Mouse (Mus musculus): ENCODE measurements around the gene Noto. TPM values are rescaled to one million over a fixed set of nuclear protein-coding genes. Genes with fewer than 3 reads are reported as not detected.
A peak's percentile ranks its signal among the peaks of the same experiment; 100 is the strongest.

Noto gene
- not detected in 2 replicates for polyA plus RNA-seq (2016; fragmentation: Nextera tagmentation; extraction: Ambion mirVana)

GRCm38 (mm10) chr6:85423836-85424379 is at the start of gene Noto:
TSS of gene Noto (plus strand) at chr6:85423886.
- Histone ChIP-seq H3K27me3 (peaks cover 21% of the 10 kb centered on the region), H3K4me2 (replicated peaks) (0 out of 2 replicates have a peak within 1 kb of the TSS, but pooled peaks have one; percentile 7), H3K9me3 (no peaks in the 10 kb centered on the region), H3K4me1 (peaks cover 8% of the 10 kb centered on the region; the same call in 1 of the 2 replicates), H3K9ac (replicated peaks) (no peak within 1 kb of the TSS), H3K36me3 (no peaks in the 10 kb centered on the region), H3K27ac (replicated peaks) (no peak within 1 kb of the TSS), H3K4me3 (no peak within 1 kb of the TSS)
- no peak for ATAC-seq (ENCODE audit: low FRiP score, low read depth)
- 15% methylated on average over 28 of the region's 28 CpGs for WGBS

- Histone ChIP-seq H3K9ac (replicated peaks) (peak within 1 kb of the TSS; percentile 78), H3K4me2 (replicated peaks) (peak within 1 kb of the TSS; percentile 89), H3K4me3 (peak within 1 kb of the TSS; percentile 67), H3K9me3 (no peaks in the 10 kb centered on the region), H3K4me1 (peaks cover 21% of the 10 kb centered on the region), H3K27me3 (peaks cover 31% of the 10 kb centered on the region), H3K27ac (replicated peaks) (peak within 1 kb of the TSS; percentile 72), H3K36me3 (no peaks in the 10 kb centered on the region)
- ATAC-seq (ENCODE audit: low FRiP score, low read depth), result no peak; the same call in 1 of the 2 replicates
- 2% methylated on average over 72 of the region's 80 CpGs for WGBS
These were observed 49.5 kb upstream of the Noto start, which contains the start of gene Rab11fip5 for GRCm38 (mm10) chr6:85373951-85374733. TSS of gene Rab11fip5 (minus strand) at chr6:85374634.

- ATAC-seq (ENCODE audit: low FRiP score, low read depth), result peak; percentile 97
- H3K27ac ChIP-seq (replicated peaks), result peak overlapping the region; percentile 72
- peak overlapping the region; percentile 89 for H3K4me2 ChIP-seq (replicated peaks)
- H3K27me3 ChIP-seq, result peaks cover 31% of the 10 kb centered on the region
- H3K9me3 ChIP-seq, result no peaks in the 10 kb centered on the region
- no peaks in the 10 kb centered on the region for H3K36me3 ChIP-seq
- peaks cover 21% of the 10 kb centered on the region for H3K4me1 ChIP-seq
- peak overlapping the region; percentile 67 for H3K4me3 ChIP-seq
- under 1% methylated on average over 19 of the region's 19 CpGs for WGBS
- H3K9ac ChIP-seq (replicated peaks), result peak overlapping the region; percentile 78
These were observed 49.0 kb upstream of the Noto start for GRCm38 (mm10) chr6:85374734-85375114.

GRCm38 (mm10) chr6:85377066-85377734 is 46.5 kb upstream of the Noto start:
- Histone ChIP-seq H3K27me3 (peaks cover 30% of the 10 kb centered on the region), H3K4me2 (replicated peaks) (no peak overlapping the region), H3K4me1 (peaks cover 26% of the 10 kb centered on the region), H3K27ac (replicated peaks) (no peak overlapping the region), H3K36me3 (no peaks in the 10 kb centered on the region), H3K4me3 (no peak overlapping the region), H3K9me3 (no peaks in the 10 kb centered on the region), H3K9ac (replicated peaks) (no peak overlapping the region)
- no peak for ATAC-seq (ENCODE audit: low FRiP score, low read depth)
- 78% methylated on average over 4 of the region's 4 CpGs for WGBS

- H3K9ac ChIP-seq (replicated peaks), result no peak overlapping the region
- no peaks in the 10 kb centered on the region for H3K9me3 ChIP-seq
- H3K4me1 ChIP-seq, result peaks cover 19% of the 10 kb centered on the region
- H3K36me3 ChIP-seq, result no peaks in the 10 kb centered on the region
- ATAC-seq (ENCODE audit: low FRiP score, low read depth), result no peak
- no peak overlapping the region for H3K27ac ChIP-seq (replicated peaks)
- H3K4me3 ChIP-seq, result no peak overlapping the region
- H3K4me2 ChIP-seq (replicated peaks), result no peak overlapping the region
- WGBS, result 60% methylated on average over 5 of the region's 5 CpGs
- H3K27me3 ChIP-seq, result peaks cover 24% of the 10 kb centered on the region
These were observed 45.8 kb upstream of the Noto start for GRCm38 (mm10) chr6:85377876-85378275.

GRCm38 (mm10) chr6:85378629-85379028 is 45.1 kb upstream of the Noto start:
- Histone ChIP-seq H3K9ac (replicated peaks) (no peak overlapping the region), H3K4me1 (peaks cover 12% of the 10 kb centered on the region), H3K36me3 (no peaks in the 10 kb centered on the region), H3K4me2 (replicated peaks) (no peak overlapping the region), H3K27ac (replicated peaks) (no peak overlapping the region), H3K27me3 (peaks cover 19% of the 10 kb centered on the region), H3K9me3 (no peaks in the 10 kb centered on the region; the same call in 1 of the 2 replicates), H3K4me3 (no peak overlapping the region)
- ATAC-seq (ENCODE audit: low FRiP score, low read depth), result no peak
- WGBS, result 62% methylated on average over 8 of the region's 8 CpGs

GRCm38 (mm10) chr6:85380201-85380900 is 43.3 kb upstream of the Noto start:
- H3K4me2 ChIP-seq (replicated peaks), result peak overlapping the region; percentile 25
- WGBS, result 27% methylated on average over 10 of the region's 10 CpGs
- peak; percentile 90 for ATAC-seq (ENCODE audit: low FRiP score, low read depth)
- no peaks in the 10 kb centered on the region for H3K36me3 ChIP-seq
- H3K27ac ChIP-seq (replicated peaks), result peak overlapping the region; percentile 46; the same call in 1 of the 2 replicates
- H3K9ac ChIP-seq (replicated peaks), result no peak overlapping the region
- peaks cover 7% of the 10 kb centered on the region for H3K4me1 ChIP-seq
- H3K27me3 ChIP-seq, result peaks cover 17% of the 10 kb centered on the region
- no peak overlapping the region for H3K4me3 ChIP-seq
- H3K9me3 ChIP-seq, result no peaks in the 10 kb centered on the region; the same call in 1 of the 2 replicates

GRCm38 (mm10) chr6:85380901-85381647 is 42.6 kb upstream of the Noto start:
- ATAC-seq (ENCODE audit: low FRiP score, low read depth), result peak; percentile 81
- Histone ChIP-seq H3K9ac (replicated peaks) (no peak overlapping the region), H3K4me2 (replicated peaks) (peak overlapping the region; percentile 25)

GRCm38 (mm10) chr6:85381648-85382020 is 42.1 kb upstream of the Noto start:
- H3K4me3 ChIP-seq, result no peak overlapping the region
- no peaks in the 10 kb centered on the region; the same call in 1 of the 2 replicates for H3K9me3 ChIP-seq
- H3K4me1 ChIP-seq, result peaks cover 7% of the 10 kb centered on the region
- no peak overlapping the region for H3K9ac ChIP-seq (replicated peaks)
- no peak overlapping the region for H3K4me2 ChIP-seq (replicated peaks)
- no peak for ATAC-seq (ENCODE audit: low FRiP score, low read depth)
- 79% methylated on average over 10 of the region's 10 CpGs for WGBS
- H3K27ac ChIP-seq (replicated peaks), result no peak overlapping the region
- H3K27me3 ChIP-seq, result peaks cover 15% of the 10 kb centered on the region
- no peaks in the 10 kb centered on the region for H3K36me3 ChIP-seq

More at GRCm38 (mm10) chr6:85380901-85381647, 42.6 kb upstream of the Noto start:
- Histone ChIP-seq H3K27me3 (peaks cover 18% of the 10 kb centered on the region), H3K27ac (replicated peaks) (peak overlapping the region; percentile 46), H3K4me1 (peaks cover 7% of the 10 kb centered on the region), H3K4me3 (no peak overlapping the region), H3K9me3 (no peaks in the 10 kb centered on the region; the same call in 1 of the 2 replicates), H3K36me3 (no peaks in the 10 kb centered on the region)
- WGBS, result 14% methylated on average over 17 of the region's 17 CpGs

- Histone ChIP-seq H3K4me1 (peaks cover 7% of the 10 kb centered on the region), H3K9me3 (no peaks in the 10 kb centered on the region; the same call in 1 of the 2 replicates), H3K4me3 (no peak overlapping the region), H3K27ac (replicated peaks) (no peak overlapping the region), H3K9ac (replicated peaks) (no peak overlapping the region), H3K4me2 (replicated peaks) (no peak overlapping the region), H3K36me3 (no peaks in the 10 kb centered on the region), H3K27me3 (peaks cover 8% of the 10 kb centered on the region)
- 86% methylated on average over 2 of the region's 2 CpGs for WGBS
- ATAC-seq (ENCODE audit: low FRiP score, low read depth), result no peak
These were observed 40.9 kb upstream of the Noto start for GRCm38 (mm10) chr6:85382791-85383190.

GRCm38 (mm10) chr6:85388608-85389007 is 35.1 kb upstream of the Noto start:
- Histone ChIP-seq H3K9ac (replicated peaks) (no peak overlapping the region), H3K27me3 (peaks cover 12% of the 10 kb centered on the region), H3K36me3 (no peaks in the 10 kb centered on the region), H3K4me3 (no peak overlapping the region), H3K27ac (replicated peaks) (no peak overlapping the region), H3K9me3 (no peaks in the 10 kb centered on the region; the same call in 1 of the 2 replicates), H3K4me1 (no peaks in the 10 kb centered on the region), H3K4me2 (replicated peaks) (no peak overlapping the region)
- 79% methylated on average over 5 of the region's 5 CpGs for WGBS
- ATAC-seq (ENCODE audit: low FRiP score, low read depth), result no peak
